9 mouse cellular contexts compared by ENCODE assay signal in the genomic region with DNA sequence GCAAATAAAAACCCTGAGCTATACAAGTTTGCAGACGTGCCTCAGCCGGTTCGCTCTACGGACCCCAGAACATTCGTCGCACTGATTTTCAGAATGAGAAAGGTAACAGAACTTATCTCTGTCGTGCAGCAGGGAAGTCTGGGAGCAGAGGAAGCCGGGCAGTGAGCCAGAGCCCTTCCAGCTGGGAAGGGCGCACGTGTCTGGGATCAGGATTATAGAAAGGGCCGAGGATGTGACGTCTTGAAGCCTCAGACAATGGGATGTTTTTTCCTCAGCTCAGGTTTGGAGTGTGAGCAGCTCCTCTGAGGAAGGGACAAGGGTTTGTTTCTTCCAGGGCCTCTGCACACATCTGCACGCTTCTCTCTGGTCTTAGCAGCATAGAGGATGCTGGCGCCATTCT. TPM values are rescaled to one million over a fixed set of nuclear protein-coding genes. Genes with fewer than 3 reads are reported as not detected.
DNase-seq lines count a peak whose midpoint lies in the region; ATAC-seq lines count a peak whose summit lies in the region.
"Had no signal": no experiment of that assay in that cellular context is flagged by ENCODE, and none has a peak within 500 bp of the region (broad histone marks: within the 10 kb centered on the region; RNA-seq: fewer than 3 reads in every experiment).

No protein-coding gene starts in this region.

- no peaks in the 10 kb centered on the region for H3K27me3 ChIP-seq in embryonic facial prominence, embryonic 12.5 days
- H3K27me3 ChIP-seq in heart, embryonic 13.5 days (replicated peaks), result no peaks in the 10 kb centered on the region
- no peaks in the 10 kb centered on the region for H3K27me3 ChIP-seq in kidney, embryonic 16.5 days (ENCODE audit: insufficient read depth, low read length)

- DNase-seq in left cerebral cortex, postnatal 14 days (ENCODE audit: low spot score in 2 of 2), result peak; percentile 57 to 65
- DNase-seq in left cerebral cortex, adult 9 months (ENCODE audit: low spot score in 2 of 2), result no peak
- DNase-seq in lung, postnatal 14 days, result peak; percentile 87
- DNase-seq in urinary bladder, adult 2 months (ENCODE audit: low spot score), result no peak

- no peak overlapping the region for H3K9ac ChIP-seq in embryonic facial prominence, embryonic 12.5 days
- H3K9ac ChIP-seq in heart, embryonic 13.5 days, result no peak overlapping the region
- H3K9ac ChIP-seq in kidney, embryonic 16.5 days (replicated peaks; ENCODE audit: low read length), result 0 out of 2 replicates have a peak overlapping the region, but pooled peaks have one; percentile 16

- H3K4me2 ChIP-seq in embryonic facial prominence, embryonic 12.5 days (replicated peaks), result no peak overlapping the region
- peak overlapping the region; percentile 40 for H3K4me2 ChIP-seq in heart, embryonic 13.5 days
- H3K4me2 ChIP-seq in kidney, embryonic 16.5 days (replicated peaks; ENCODE audit: low read depth, low read length), result no peak overlapping the region

- 60% methylated on average over 14 of the region's 14 CpGs for WGBS in embryonic facial prominence, embryonic 12.5 days
- 21% methylated on average over 14 of the region's 14 CpGs for WGBS in heart, embryonic 13.5 days
- WGBS in kidney, embryonic 16.5 days, result 63% methylated on average over 14 of the region's 14 CpGs

- H3K27ac ChIP-seq in embryonic facial prominence, embryonic 12.5 days, result peak overlapping the region; percentile 32; the same call in 1 of the 2 replicates
- H3K27ac ChIP-seq in heart, embryonic 13.5 days (replicated peaks), result peak overlapping the region; percentile 77
- H3K27ac ChIP-seq in kidney, embryonic 16.5 days (ENCODE audit: low read length), result peak overlapping the region; percentile 84

- H3K4me3 ChIP-seq in embryonic facial prominence, embryonic 12.5 days, result no peak overlapping the region
- no peak overlapping the region for H3K4me3 ChIP-seq in heart, embryonic 13.5 days
- H3K4me3 ChIP-seq in kidney, embryonic 16.5 days (ENCODE audit: low read length), result no peak overlapping the region

- H3K4me1 ChIP-seq in embryonic facial prominence, embryonic 12.5 days, result peaks cover 25% of the 10 kb centered on the region
- H3K4me1 ChIP-seq in heart, embryonic 13.5 days, result peaks cover 62% of the 10 kb centered on the region
- peaks cover 40% of the 10 kb centered on the region for H3K4me1 ChIP-seq in kidney, embryonic 16.5 days (ENCODE audit: insufficient read depth, low read length)

- no peaks in the 10 kb centered on the region for H3K36me3 ChIP-seq in embryonic facial prominence, embryonic 12.5 days
- H3K36me3 ChIP-seq in heart, embryonic 13.5 days, result no peaks in the 10 kb centered on the region
- H3K36me3 ChIP-seq in kidney, embryonic 16.5 days (ENCODE audit: insufficient read depth, low read length), result no peaks in the 10 kb centered on the region

- H3K9me3 ChIP-seq in embryonic facial prominence, embryonic 12.5 days, result no peaks in the 10 kb centered on the region
- no peaks in the 10 kb centered on the region for H3K9me3 ChIP-seq in heart, embryonic 13.5 days
- H3K9me3 ChIP-seq in kidney, embryonic 16.5 days (ENCODE audit: low read length), result no peaks in the 10 kb centered on the region

- no peak for ATAC-seq in embryonic facial prominence, embryonic 12.5 days (ENCODE audit: insufficient number of reproducible peaks, insufficient read depth, low FRiP score, low TSS enrichment)
- ATAC-seq in heart, embryonic 13.5 days (ENCODE audit: extremely low read depth, insufficient number of reproducible peaks, low FRiP score, low TSS enrichment), result peak; percentile 42; the same call in 1 of the 2 replicates
- peak; percentile 62 for ATAC-seq in kidney, embryonic 16.5 days (ENCODE audit: low FRiP score, low TSS enrichment)
- no peak for ATAC-seq in CD4-positive, CD25-positive, alpha-beta regulatory T cell, adult 4 months
- ATAC-seq: Patski had no signal

- intact Hi-C loops in left cerebral cortex, postnatal 14 days (cut with DNase I), result no loop called here

RNA-seq across cellular contexts. Expression of gene Sparcl1, which starts 1.6 kb away (rescaled TPM):
- 1,000 to 10,000 TPM; 1,229 to 1,307 TPM for total RNA-seq in left cerebral cortex, postnatal 14 days (2021)
- polyA plus RNA-seq in embryonic facial prominence, embryonic 12.5 days (2016; fragmentation: Nextera tagmentation; extraction: Ambion mirVana), result 50.1 and 50.9 TPM in 2 replicates
- polyA plus RNA-seq in heart, embryonic 13.5 days (2015; fragmentation: Nextera tagmentation; extraction: Ambion mirVana), result 45.7 and 47.3 TPM in 2 replicates
- 56.7 and 79.2 TPM in 2 replicates for polyA plus RNA-seq in kidney, embryonic 16.5 days (2015; fragmentation: Nextera tagmentation; extraction: Ambion mirVana)
- not detected for polyA plus RNA-seq in CD4-positive, CD25-positive, alpha-beta regulatory T cell, adult 4 months (2017; shearing (Covaris generic))
- 1,512 and 1,967 TPM in 2 replicates for polyA plus RNA-seq in urinary bladder, adult 2 months (2012; rRNA removed)
- polyA plus RNA-seq: Patski had no signal

RNA-seq across cellular contexts. Expression of gene Gm17660, which starts 37.7 kb away (rescaled TPM):
- total RNA-seq in left cerebral cortex, postnatal 14 days (2021), result not detected
- not detected in 2 replicates for polyA plus RNA-seq in embryonic facial prominence, embryonic 12.5 days (2016; fragmentation: Nextera tagmentation; extraction: Ambion mirVana)
- not detected in 2 replicates for polyA plus RNA-seq in heart, embryonic 13.5 days (2015; fragmentation: Nextera tagmentation; extraction: Ambion mirVana)
- polyA plus RNA-seq in kidney, embryonic 16.5 days (2015; fragmentation: Nextera tagmentation; extraction: Ambion mirVana), result not detected in 2 replicates
- polyA plus RNA-seq in CD4-positive, CD25-positive, alpha-beta regulatory T cell, adult 4 months (2017; shearing (Covaris generic)), result not detected
- not detected in 2 replicates for polyA plus RNA-seq in urinary bladder, adult 2 months (2012; rRNA removed)
- polyA plus RNA-seq: Patski had no signal

RNA-seq across cellular contexts. Expression of gene Dspp, which starts 55.4 kb away (rescaled TPM):
- under 1 TPM in 1 of 2 experiments, not detected in 1; 0.07 TPM for total RNA-seq in left cerebral cortex, postnatal 14 days (2021)
- polyA plus RNA-seq in embryonic facial prominence, embryonic 12.5 days (2016; fragmentation: Nextera tagmentation; extraction: Ambion mirVana), result not detected in 2 replicates
- polyA plus RNA-seq in heart, embryonic 13.5 days (2015; fragmentation: Nextera tagmentation; extraction: Ambion mirVana), result not detected in 2 replicates
- not detected in 2 replicates for polyA plus RNA-seq in kidney, embryonic 16.5 days (2015; fragmentation: Nextera tagmentation; extraction: Ambion mirVana)
- not detected for polyA plus RNA-seq in CD4-positive, CD25-positive, alpha-beta regulatory T cell, adult 4 months (2017; shearing (Covaris generic))
- not detected in 2 replicates for polyA plus RNA-seq in urinary bladder, adult 2 months (2012; rRNA removed)
- polyA plus RNA-seq: Patski had no signal

Comparison
In these comparisons a context has a peak if more than half of its experiments do, and no peak if none do; other contexts are left out.
1. DNase-seq: peak in left cerebral cortex, postnatal 14 days (2 of 2) and lung, postnatal 14 days (single experiment); none in left cerebral cortex, adult 9 months (0 of 2) and urinary bladder, adult 2 months (single experiment).
2. ATAC-seq: peak in heart, embryonic 13.5 days (single experiment) and kidney, embryonic 16.5 days (single experiment); none in embryonic facial prominence, embryonic 12.5 days (single experiment) and CD4-positive, CD25-positive, alpha-beta regulatory T cell, adult 4 months (single experiment).
3. H3K27ac ChIP-seq: peak in every context shown above with its lines; median percentile 84 in kidney, embryonic 16.5 days; 77 in heart, embryonic 13.5 days; 32 in embryonic facial prominence, embryonic 12.5 days.
4. RNA of gene Sparcl1, which starts 1.6 kb away (polyA plus RNA-seq): 1,512 to 1,967 TPM in urinary bladder, adult 2 months, 56.7 to 79.2 TPM in kidney, embryonic 16.5 days, 50.1 to 50.9 TPM in embryonic facial prominence, embryonic 12.5 days and 45.7 to 47.3 TPM in heart, embryonic 13.5 days; not detected in CD4-positive, CD25-positive, alpha-beta regulatory T cell, adult 4 months; every median in the first group is over 10 times any median in the second.